Mouse (Mus musculus) embryonic facial prominence, embryonic 14.5 days (tissue): ENCODE measurements around the gene Gcnt7. TPM values are rescaled to one million over a fixed set of nuclear protein-coding genes. Genes with fewer than 3 reads are reported as not detected.

Experiments used
- ATAC-seq: fragments of 200-750 bp; cut with Nextera tagmentation; 2 replicates; pipeline ENCODE4 v1.8.0; 2017; ENCODE audit warnings: low read depth, moderate number of reproducible peaks, moderate TSS enrichment
- DNase-seq: peaks from one replicate; pipeline ENCODE4 v3.0.0-alpha.2; 2015; ENCODE audit warnings: low spot score
- H3K27ac ChIP-seq: fragments of 300-500 bp; sonication (generic); replicated peaks from 2 replicates; pipeline ENCODE4 v1.5.1; 2014; ENCODE audit warnings: low read depth, mild to moderate bottlenecking, low read length, moderate library complexity
- H3K27me3 ChIP-seq: fragments of 300-500 bp; sonication (generic); replicated peaks from 2 replicates; pipeline ENCODE4 v1.6.1; 2014; ENCODE audit warnings: low read length; ENCODE audit not compliant: control insufficient read depth, insufficient read depth
- H3K36me3 ChIP-seq: fragments of 300-500 bp; sonication (generic); 2 replicates; pipeline ENCODE4 v1.6.1; 2014; ENCODE audit warnings: low read length, mixed read lengths; ENCODE audit not compliant: control insufficient read depth, insufficient read depth
- H3K4me1 ChIP-seq: fragments of 300-500 bp; sonication (generic); 2 replicates; pipeline ENCODE4 v1.6.1; 2014; ENCODE audit warnings: antibody characterized with exemption, low read length; ENCODE audit not compliant: control insufficient read depth, insufficient read depth
- H3K4me2 ChIP-seq: fragments of 300-500 bp; sonication (generic); 2 replicates; pipeline ENCODE4 v1.6.1; 2014; ENCODE audit warnings: low read depth, mild to moderate bottlenecking, low read length, moderate library complexity, mixed read lengths
- H3K4me3 ChIP-seq: fragments of 300-500 bp; sonication (generic); 2 replicates; pipeline ENCODE4 v1.5.1; 2014; ENCODE audit warnings: low read depth, mild to moderate bottlenecking, low read length
- H3K9ac ChIP-seq: fragments of 300-500 bp; sonication (generic); 2 replicates; pipeline ENCODE4 v1.6.1; 2014; ENCODE audit warnings: low read depth, mild to moderate bottlenecking, low read length, moderate library complexity, mixed read lengths
- H3K9me3 ChIP-seq: fragments of 300-500 bp; sonication (generic); 2 replicates; pipeline ENCODE4 v1.6.1; 2016; ENCODE audit warnings: low read length; ENCODE audit not compliant: control insufficient read depth
- WGBS: fragments of 180-500 bp; shearing (Covaris S2); extraction: QIAGEN DNeasy Blood & Tissue Kit; methylation state at CpG from one replicate; pipeline ENCODE4 v1.1.7; 2014; 5-methylcytosine and 5-hydroxymethylcytosine counted together
- polyA plus RNA-seq: library from polyadenylated mRNA; unstranded; fragments of >200 nt; fragmentation: Nextera tagmentation; extraction: Ambion mirVana; gene quantifications from 2 replicates; pipeline ENCODE4 v1.2.1, GENCODE M21; 2014

Gcnt7 gene
- polyA plus RNA-seq, 1 experiment from 2014 or later = 0.67 TPM

GRCm38 (mm10) chr2:172483766-172484413 lies 25.5 kb upstream of the Gcnt7 start:
- Histone ChIP-seq H3K27ac (no peak overlapping the region), H3K4me3 (no peak overlapping the region), H3K4me2 (no peak overlapping the region), H3K36me3 (no peaks in the 10 kb centered on the region), H3K4me1 (0 out of 2 replicates have a peak, but pooled peaks cover 3% of the 10 kb centered on the region), H3K27me3 (no peaks in the 10 kb centered on the region), H3K9ac (no peak overlapping the region), H3K9me3 (no peaks in the 10 kb centered on the region)
- 80% methylated on average over 13 of the region's 14 CpGs for WGBS
- ATAC-seq = no peak
- no peak for DNase-seq

GRCm38 (mm10) chr2:172481654-172482385 lies 23.4 kb upstream of the Gcnt7 start:
- no peaks in the 10 kb centered on the region for H3K27me3 ChIP-seq
- 0 out of 2 replicates have a peak, but pooled peaks cover 3% of the 10 kb centered on the region for H3K4me1 ChIP-seq
- no peaks in the 10 kb centered on the region for H3K9me3 ChIP-seq
- H3K27ac ChIP-seq = no peak overlapping the region
- H3K36me3 ChIP-seq = no peaks in the 10 kb centered on the region
- WGBS = 80% methylated on average over 16 of the region's 16 CpGs
- no peak overlapping the region for H3K9ac ChIP-seq
- H3K4me2 ChIP-seq = no peak overlapping the region
- DNase-seq (no peak), ATAC-seq (no peak)
- H3K4me3 ChIP-seq = no peak overlapping the region

GRCm38 (mm10) chr2:172480296-172480695 lies 21.9 kb upstream of the Gcnt7 start:
- DNase-seq (no peak), ATAC-seq (no peak)
- 62% methylated on average over 7 of the region's 7 CpGs for WGBS
- H3K4me2 ChIP-seq = no peak overlapping the region
- 0 out of 2 replicates have a peak, but pooled peaks cover 3% of the 10 kb centered on the region for H3K4me1 ChIP-seq
- H3K27me3 ChIP-seq = no peaks in the 10 kb centered on the region
- no peak overlapping the region for H3K9ac ChIP-seq
- H3K27ac ChIP-seq = no peak overlapping the region
- no peaks in the 10 kb centered on the region for H3K9me3 ChIP-seq
- no peaks in the 10 kb centered on the region for H3K36me3 ChIP-seq
- H3K4me3 ChIP-seq = no peak overlapping the region

GRCm38 (mm10) chr2:172477860-172478259 lies 19.5 kb upstream of the Gcnt7 start:
- H3K27ac ChIP-seq = no peak overlapping the region
- 0% methylated on average over 2 of the region's 2 CpGs for WGBS
- no peaks in the 10 kb centered on the region for H3K36me3 ChIP-seq
- DNase-seq (peak; percentile 70), ATAC-seq (no peak)
- H3K9ac ChIP-seq = no peak overlapping the region
- H3K4me1 ChIP-seq = peaks cover 6% of the 10 kb centered on the region; the same call in 1 of the 2 replicates
- H3K4me2 ChIP-seq = no peak overlapping the region
- no peaks in the 10 kb centered on the region for H3K27me3 ChIP-seq
- no peak overlapping the region for H3K4me3 ChIP-seq
- H3K9me3 ChIP-seq = no peaks in the 10 kb centered on the region

- DNase-seq (no peak), ATAC-seq (no peak)
- Histone ChIP-seq H3K4me1 (peaks cover 6% of the 10 kb centered on the region; the same call in 1 of the 2 replicates), H3K27me3 (no peaks in the 10 kb centered on the region), H3K4me2 (no peak overlapping the region), H3K27ac (no peak overlapping the region), H3K9me3 (no peaks in the 10 kb centered on the region), H3K36me3 (no peaks in the 10 kb centered on the region), H3K4me3 (no peak overlapping the region), H3K9ac (no peak overlapping the region)
- WGBS = 48% methylated on average over 3 of the region's 3 CpGs
Measured at GRCm38 (mm10) chr2:172477350-172477749, 19.0 kb upstream of the Gcnt7 start.

- H3K4me2 ChIP-seq = no peak overlapping the region
- no peak overlapping the region for H3K27ac ChIP-seq
- DNase-seq = no peak
- WGBS = 19% methylated on average over 10 of the region's 10 CpGs
- peaks cover 6% of the 10 kb centered on the region; the same call in 1 of the 2 replicates for H3K4me1 ChIP-seq
- H3K4me3 ChIP-seq = no peak overlapping the region
- H3K9me3 ChIP-seq = no peaks in the 10 kb centered on the region
- no peaks in the 10 kb centered on the region for H3K36me3 ChIP-seq
- no peak for ATAC-seq
- no peak overlapping the region for H3K9ac ChIP-seq
- H3K27me3 ChIP-seq = no peaks in the 10 kb centered on the region
Measured at GRCm38 (mm10) chr2:172476707-172477260, 18.4 kb upstream of the Gcnt7 start.

- no peak overlapping the region for H3K4me3 ChIP-seq
- H3K4me2 ChIP-seq = no peak overlapping the region
- 34% methylated on average over 6 of the region's 6 CpGs for WGBS
- peaks cover 6% of the 10 kb centered on the region; the same call in 1 of the 2 replicates for H3K4me1 ChIP-seq
- H3K9me3 ChIP-seq = no peaks in the 10 kb centered on the region
- ATAC-seq (no peak), DNase-seq (peak; percentile 54)
- peaks cover 1% of the 10 kb centered on the region; the same call in 1 of the 2 replicates for H3K36me3 ChIP-seq
- no peaks in the 10 kb centered on the region for H3K27me3 ChIP-seq
- H3K9ac ChIP-seq = no peak overlapping the region
- no peak overlapping the region for H3K27ac ChIP-seq
Measured at GRCm38 (mm10) chr2:172474970-172475369, 16.6 kb upstream of the Gcnt7 start.

- 40% methylated on average over 8 of the region's 8 CpGs for WGBS
Measured at GRCm38 (mm10) chr2:172473591-172473990, 15.2 kb upstream of the Gcnt7 start.

More at GRCm38 (mm10) chr2:172473591-172473990, 15.2 kb upstream of the Gcnt7 start:
- Histone ChIP-seq H3K27ac (no peak overlapping the region), H3K4me2 (no peak overlapping the region), H3K9ac (0 out of 2 replicates have a peak overlapping the region, but pooled peaks have one; percentile 31), H3K36me3 (peaks cover 15% of the 10 kb centered on the region), H3K27me3 (no peaks in the 10 kb centered on the region), H3K4me1 (peaks cover 6% of the 10 kb centered on the region; the same call in 1 of the 2 replicates), H3K9me3 (no peaks in the 10 kb centered on the region), H3K4me3 (no peak overlapping the region)
- ATAC-seq (0 out of 2 replicates have a peak, but pooled peaks have one; percentile 50), DNase-seq (peak; percentile 77)
